Mouse (Mus musculus) brain, embryonic 14.5 days (tissue): Measurements from ENCODE around the gene Akap9. TPM values are rescaled to one million over a fixed set of nuclear protein-coding genes. Genes with fewer than 3 reads are reported as not detected.
"Not testable (repeated sequence)": the region's sequence is repeated elsewhere in the genome, so short reads cannot be mapped to it uniquely, and the experiment has no call there.

ENCODE experiments used
- DNase-seq: peaks from one replicate; pipeline ENCODE4 v3.0.0-alpha.2; 2011; ENCODE audit warnings: low read depth
- CTCF ChIP-seq: fragments of 200-500 bp; IDR thresholded peaks from 2 replicates; pipeline ENCODE4 v1.5.1; 2012; ENCODE audit warnings: inconsistent platforms, mild to moderate bottlenecking, moderate library complexity, borderline replicate concordance; ENCODE audit not compliant: insufficient read depth, insufficient read length; ENCODE audit errors: extremely low read depth
- POLR2A ChIP-seq: fragments of 200-500 bp; IDR thresholded peaks from 2 replicates; pipeline ENCODE4 v1.6.1; 2012; ENCODE audit warnings: mild to moderate bottlenecking, inconsistent platforms, borderline replicate concordance; ENCODE audit not compliant: poor library complexity, insufficient read depth, insufficient read length, severe bottlenecking; ENCODE audit errors: extremely low read depth
- polyA plus RNA-seq: library from polyadenylated mRNA; depleted of rRNA; stranded (reverse); fragments of >200 nt; gene quantifications from 2 replicates; pipeline ENCODE4 v1.2.3, GENCODE M21; 2012; rRNA removed

The Akap9 gene
- polyA plus RNA-seq, result 61.0 and 79.1 TPM in 2 replicates

DNA sequence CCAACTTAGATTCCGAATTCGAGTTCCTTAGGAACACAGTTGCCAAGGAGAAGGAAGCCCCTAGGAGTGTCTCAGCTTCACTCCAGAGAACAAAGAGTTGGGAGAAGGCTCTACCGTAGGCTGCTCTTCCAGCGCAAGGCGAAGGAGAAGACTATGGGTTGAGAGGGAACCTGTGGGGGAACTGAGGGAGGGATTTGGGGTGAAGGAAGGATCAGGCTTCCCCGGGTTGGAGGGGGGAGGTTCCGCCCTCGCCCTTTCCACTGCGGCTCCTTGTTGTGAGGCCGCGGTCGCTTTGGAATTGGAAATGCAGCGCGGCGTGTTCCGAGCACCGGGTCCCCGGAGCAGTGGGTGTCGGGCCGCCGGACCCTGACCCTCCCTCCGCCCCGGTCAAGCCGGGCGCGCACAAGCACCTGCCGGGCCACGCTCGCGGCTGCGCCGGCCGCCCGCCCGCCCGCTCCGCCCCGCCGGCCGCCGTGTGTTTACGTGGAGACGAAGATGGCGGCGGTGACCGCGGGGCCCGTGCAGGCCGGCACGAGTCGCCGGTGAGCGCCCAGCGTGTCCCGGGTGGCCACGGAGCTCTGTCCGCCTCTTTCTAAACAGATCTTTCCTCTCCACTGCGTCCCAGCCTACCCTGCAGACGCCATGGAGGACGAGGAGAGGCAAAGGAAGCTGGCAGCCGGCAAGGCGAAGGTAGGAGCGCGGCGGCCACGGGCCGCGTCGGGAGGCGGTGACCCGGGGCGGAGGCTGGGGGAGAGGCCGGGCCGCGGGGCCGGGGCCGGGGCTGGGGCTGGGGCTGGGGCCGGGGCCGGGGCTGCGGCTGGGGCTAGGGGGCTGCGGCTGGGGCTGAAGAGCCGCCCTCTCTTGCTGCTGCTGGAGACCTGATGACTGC is at the start of gene Akap9:
Akap9 (plus strand) TSS at position 254 of the 889 bp plus-strand sequence.
- DNase-seq, result peak; percentile 80
- TF ChIP-seq CTCF (no peak), POLR2A (peak; percentile 83; the same call in 1 of the 2 replicates)

DNA sequence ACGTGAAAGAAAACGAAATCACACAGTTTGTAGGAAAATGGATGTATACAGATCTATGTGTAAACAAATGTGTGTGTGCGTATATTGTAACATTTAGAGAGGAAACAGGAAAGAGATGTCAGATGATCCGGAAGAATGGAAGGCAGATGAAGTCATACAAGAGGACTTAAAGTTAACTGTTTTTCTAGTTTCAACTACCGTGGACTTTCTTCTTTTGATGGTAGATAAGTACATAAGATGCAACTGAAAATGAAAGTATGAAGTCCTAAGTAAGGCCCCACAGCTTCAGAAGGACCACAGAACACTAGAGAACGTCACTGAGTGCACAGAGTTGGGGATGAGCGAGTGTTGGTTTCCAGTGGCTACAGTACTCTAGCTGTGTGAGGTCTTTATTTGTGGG is 41.0 kb upstream of the Akap9 start:
- not testable (repeated sequence) for DNase-seq

DNA sequence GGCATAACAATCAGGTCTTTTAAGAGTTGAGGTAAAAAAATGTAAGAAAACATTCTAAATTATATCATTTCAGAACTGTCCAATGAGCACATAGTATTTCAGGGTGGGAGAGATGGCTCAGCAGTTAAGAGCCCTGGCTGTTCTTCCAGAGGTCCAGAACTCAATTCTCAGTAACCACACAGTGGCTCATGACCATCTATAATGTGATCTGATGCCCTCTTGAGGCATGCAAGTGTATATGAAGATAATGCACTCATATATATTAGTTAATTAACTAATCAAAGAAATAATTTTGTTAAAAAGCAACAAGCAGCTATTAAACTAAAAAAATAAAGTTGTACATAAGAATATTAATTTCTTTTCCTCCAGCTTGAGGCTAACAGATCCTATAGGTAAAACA is 38.7 kb upstream of the Akap9 start:
- no peak for TF ChIP-seq CTCF
- no peak for TF ChIP-seq POLR2A
- DNase-seq, result no peak

DNA sequence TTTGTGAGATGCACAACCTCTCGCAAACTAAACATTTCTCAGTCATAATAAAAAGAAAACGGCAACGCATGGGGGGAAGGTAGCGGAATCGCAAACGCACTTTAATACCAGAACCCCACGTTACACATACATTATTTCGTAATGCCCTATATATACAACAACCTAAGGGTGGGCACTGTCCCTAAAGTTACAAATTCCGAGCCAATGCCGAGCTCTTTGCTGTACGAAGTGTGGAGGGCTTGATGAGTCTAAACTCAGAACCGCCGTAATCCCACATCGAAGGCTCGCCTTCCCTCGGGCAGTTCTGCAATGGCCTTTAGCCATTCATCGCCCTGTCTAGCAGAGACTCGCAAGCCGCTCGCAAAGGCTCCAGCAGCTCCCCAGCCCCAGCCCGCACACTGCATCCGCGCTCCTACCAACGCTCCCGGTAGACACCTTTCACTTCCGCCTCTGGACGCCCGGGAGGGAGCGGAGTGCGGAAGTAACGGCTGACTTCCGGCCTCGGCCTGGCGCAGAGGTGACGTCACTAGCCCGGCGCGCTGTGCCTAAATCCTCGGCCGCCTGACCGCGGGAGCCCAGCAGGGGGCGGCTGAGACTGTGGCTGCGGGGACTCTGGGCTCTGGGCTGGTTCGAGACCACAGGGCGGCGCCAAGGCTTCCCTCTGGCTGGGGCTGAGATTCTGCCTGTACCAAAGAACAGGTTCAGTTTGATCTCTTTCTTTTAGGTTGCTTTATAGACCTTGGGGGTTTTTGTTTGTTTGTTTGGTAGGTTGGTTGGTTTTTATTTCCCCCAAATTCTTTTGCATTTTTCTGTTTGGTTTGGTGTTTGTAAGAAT is 34.2 kb upstream of the Akap9 start, which contains the start of gene Mterf1a:
Mterf1a (minus strand) TSS at position 475 of the 835 bp plus-strand sequence.
- DNase-seq, result peak; percentile 41

DNA sequence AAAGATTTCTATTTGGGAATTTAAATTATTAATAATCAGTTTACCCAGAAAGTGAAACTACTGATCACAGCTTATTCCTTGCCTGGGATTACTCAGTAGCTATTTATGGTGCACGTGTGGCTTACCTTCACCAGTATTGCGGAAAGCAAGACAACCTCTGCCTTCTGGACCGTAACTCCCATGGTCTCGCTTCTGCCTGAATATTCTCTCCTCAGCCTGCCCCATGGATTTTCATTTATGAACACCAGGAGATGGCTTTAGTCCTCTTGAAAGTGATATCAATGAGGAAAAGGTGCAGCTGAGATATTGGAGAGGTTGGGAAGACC is 33.6 kb upstream of the Akap9 start:
- DNase-seq, result not testable (repeated sequence)

DNA sequence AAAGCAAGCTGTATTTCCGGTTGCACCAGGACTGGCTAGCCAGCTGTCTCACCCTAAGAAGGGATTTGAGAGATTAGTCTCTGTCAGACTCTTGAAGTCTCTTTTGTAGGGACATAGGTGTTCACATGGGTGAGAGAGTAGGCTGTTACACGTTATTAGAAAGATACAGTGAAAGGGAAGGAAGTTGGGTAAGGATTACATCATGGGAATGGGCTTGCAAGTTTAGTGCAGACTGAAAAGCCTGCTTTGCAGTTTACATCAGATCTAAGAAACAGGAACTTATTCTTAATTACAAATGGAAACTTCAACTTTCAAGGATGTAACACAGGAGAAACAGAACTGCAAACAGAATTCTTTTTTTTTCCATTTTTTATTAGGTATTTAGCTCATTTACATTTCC is 22.4 kb upstream of the Akap9 start:
- DNase-seq, result no peak
- TF ChIP-seq POLR2A (no peak), CTCF (no peak)

DNA sequence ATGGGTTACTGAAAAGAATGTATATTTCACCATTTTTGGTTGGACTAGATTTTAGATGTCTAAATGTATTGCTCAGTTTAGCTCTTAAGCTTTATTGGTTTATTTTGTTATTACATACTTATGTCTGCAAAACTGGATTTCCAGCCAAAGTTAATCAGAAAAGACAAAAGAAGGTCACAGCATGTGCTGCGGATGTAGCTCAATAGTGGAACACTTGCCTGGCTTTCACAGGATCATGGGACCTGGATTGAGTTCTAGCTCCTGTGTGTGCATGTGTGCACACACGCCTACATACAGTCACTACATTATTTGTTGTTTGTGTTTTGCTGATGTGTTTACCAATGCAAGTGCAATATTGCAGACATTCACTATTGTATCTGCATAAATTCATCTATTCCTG is 5.5 kb upstream of the Akap9 start:
- no peak for TF ChIP-seq POLR2A
- TF ChIP-seq CTCF, result no peak
- no peak for DNase-seq

DNA sequence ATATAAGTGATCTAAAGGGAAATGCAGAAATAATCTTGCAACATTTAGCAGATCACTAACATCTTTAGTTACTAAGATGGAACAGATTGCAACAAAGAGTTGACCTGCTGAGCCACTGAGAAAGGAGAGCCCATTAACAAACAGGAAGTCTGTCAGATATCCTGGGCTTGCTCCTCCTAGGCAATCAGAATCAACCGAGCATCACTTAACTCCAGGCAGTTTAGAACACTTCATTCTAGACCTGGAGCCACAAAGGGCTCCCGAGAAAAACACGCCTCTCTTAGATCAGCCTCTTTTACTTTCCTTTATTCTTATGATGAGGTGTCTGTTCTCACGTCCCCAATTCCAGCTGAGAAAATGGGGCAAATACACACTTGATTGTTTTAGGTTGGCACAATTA is 1.2 kb upstream of the Akap9 start:
- peak; percentile 52 for DNase-seq
- TF ChIP-seq CTCF (no peak), POLR2A (no peak)

DNA sequence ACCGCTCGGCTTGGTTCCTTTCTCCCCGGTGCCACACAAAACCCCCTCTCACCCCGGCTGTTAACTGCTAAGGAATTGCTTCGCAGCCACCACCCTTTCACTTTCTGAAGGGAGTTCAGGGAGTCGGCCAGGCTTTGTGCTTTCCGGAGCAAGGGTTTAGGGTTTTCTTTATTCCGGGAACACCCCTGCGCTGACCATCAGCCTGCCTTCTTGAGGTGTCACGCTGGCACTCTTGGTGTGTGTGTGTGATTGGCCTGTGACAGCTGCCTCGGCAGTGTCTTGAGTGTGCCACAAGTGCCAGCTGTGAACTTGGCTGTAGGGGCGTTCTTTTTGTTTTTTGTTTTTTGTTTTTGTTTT is 814 bp downstream of the Akap9 start:
- TF ChIP-seq CTCF (no peak), POLR2A (no peak)

DNA sequence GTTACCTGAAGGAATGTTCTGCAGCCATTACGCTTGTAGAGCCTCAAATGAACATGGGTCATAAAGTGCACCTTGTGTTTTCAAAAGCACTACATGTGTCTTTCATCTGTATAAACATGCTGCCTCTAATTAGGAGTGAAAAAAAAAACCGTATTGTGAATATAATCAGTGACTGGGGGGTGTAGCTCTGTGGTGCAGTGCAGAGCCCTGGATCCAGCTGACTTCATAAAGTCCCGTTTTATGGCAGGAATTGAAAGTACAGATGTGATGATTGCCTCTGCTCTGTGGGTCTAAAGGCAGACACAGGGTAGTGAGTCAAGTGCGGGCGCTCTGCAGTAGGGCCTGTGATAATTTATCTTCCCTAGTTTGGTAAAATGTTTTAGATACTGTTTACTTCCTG is 2.9 kb downstream of the Akap9 start:
- no peak for TF ChIP-seq CTCF
- no peak for TF ChIP-seq POLR2A
- DNase-seq, result no peak

More for the DNA sequence above, 814 bp downstream of the Akap9 start:
- peak; percentile 79 for DNase-seq

DNA sequence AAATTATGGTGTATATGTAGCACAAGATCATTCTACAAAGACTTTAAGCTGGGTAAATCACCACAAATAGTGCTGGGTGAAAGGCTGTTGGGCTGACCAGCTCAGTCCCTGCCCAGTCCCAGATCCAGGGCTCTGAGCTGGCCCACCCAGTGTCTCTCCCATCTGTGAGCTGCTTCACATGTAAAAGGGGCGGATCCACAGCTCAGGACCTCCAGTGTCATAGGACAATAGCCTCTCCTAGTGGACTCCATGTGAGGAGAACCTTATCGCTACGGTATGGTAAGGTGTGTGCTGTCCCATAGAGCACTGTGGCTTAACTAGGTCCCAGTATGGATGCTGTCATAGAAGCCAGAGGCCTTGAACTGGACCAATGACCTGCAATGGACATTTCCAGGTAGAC is 3.8 kb downstream of the Akap9 start:
- no peak for DNase-seq
- TF ChIP-seq POLR2A (no peak), CTCF (no peak)

DNA sequence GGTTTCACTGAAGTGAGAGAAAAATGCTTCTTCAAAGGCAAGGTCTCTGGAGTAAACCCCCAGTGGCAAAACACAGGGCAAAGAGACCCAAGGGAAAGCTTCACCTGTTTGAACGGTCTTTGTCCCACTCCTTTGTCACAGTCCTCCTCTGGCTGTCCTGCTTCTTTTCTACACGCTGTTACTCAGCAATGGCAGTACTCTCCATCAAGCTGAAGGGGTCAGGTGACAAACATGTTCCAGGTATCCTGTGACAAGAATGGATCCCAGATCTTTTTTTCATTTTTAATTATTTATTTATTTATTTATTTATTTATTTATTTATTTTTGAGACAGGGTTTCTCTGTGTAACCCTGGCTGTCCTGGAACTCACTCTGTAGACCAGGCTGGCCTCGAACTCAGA is 5.7 kb downstream of the Akap9 start:
- no peak for DNase-seq
- TF ChIP-seq CTCF (no peak), POLR2A (no peak)
